Mouse (Mus musculus): ENCODE measurements around the gene Ywhah.

GRCm38 (mm10) chr5:32976541-32976940 is 42.1 kb upstream of the Ywhah start:
- TF ChIP-seq CTCF (IDR thresholded peaks at IDR 0.05; ENCODE audit: low read depth, low read length): no peak
- TF ChIP-seq POLR2A (IDR thresholded peaks at IDR 0.05; ENCODE audit: extremely low read depth, insufficient read depth, low read length): no peak

Measured in liver, adult 2 months (tissue).